Mouse (Mus musculus): ENCODE measurements around the gene Pak7.

DNA sequence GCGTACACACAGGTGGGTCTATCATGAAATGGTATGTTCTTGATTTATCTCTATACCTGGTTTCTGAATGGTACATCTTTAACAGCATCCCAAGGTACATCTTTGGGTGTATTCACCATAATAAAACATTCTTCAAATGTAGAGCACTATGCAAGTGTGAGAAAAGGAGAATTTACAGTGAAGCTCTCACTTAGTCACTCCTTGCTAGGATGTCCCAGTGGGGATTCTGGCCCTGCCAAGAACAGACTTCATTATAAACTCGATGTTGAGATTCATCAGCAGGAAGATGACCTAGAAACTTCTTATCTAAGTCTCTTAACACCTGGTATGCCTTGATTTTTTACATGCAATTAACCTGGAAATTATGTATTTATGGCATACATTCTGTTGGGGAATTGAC lies 85.6 kb downstream of the Pak7 start:
- no peak for TF ChIP-seq CTCF (IDR thresholded peaks at IDR 0.05; ENCODE audit: low read depth)
- TF ChIP-seq EP300 (IDR thresholded peaks at IDR 0.05; ENCODE audit: low read depth), result no peak
